Mouse (Mus musculus) heart, postnatal 4 days (tissue): ENCODE results near the gene Rngtt. TPM values are rescaled to one million over a fixed set of nuclear protein-coding genes. Genes with fewer than 3 reads are reported as not detected.
"Not testable (repeated sequence)": the region's sequence is repeated elsewhere in the genome, so short reads cannot be mapped to it uniquely, and the experiment has no call there.

Source experiments
- DNase-seq: peaks from one replicate; pipeline ENCODE4 v3.0.0; 2021
- total RNA-seq, 2 experiments: library from RNA; stranded (reverse); gene quantifications; 2 replicates each; pipeline ENCODE4 v1.2.3; 2021

Gene Rngtt
- total RNA-seq, 2 experiments from 2014 or later = 16.7 to 16.9 TPM

- no peak for DNase-seq
These were observed 136.8 kb downstream of the Rngtt start for GRCm38 (mm10) chr4:33446881-33447280.

- not testable (repeated sequence) for DNase-seq
These were observed 140.2 kb downstream of the Rngtt start for GRCm38 (mm10) chr4:33450356-33450755.

DNA sequence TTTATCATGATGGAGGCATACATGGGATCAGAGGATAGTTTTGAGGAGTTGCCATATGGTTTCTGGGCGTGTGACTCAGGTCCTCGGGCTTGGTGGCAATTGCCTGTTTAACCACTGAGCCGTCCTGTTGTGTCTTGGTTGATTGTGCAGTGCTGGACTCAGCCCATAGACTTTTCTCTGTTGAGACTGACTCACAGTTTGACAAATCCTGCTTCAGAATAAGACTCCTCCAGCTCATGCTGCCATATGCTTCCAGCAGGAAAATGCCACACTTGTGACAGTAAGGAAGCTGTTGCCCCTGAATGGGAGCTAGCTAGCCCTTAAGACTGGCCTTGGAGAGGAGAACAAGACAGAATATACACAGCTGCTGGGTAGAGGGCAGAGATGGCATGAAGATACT is 149.7 kb downstream of the Rngtt start:
- no peak for DNase-seq

- DNase-seq = no peak
These were observed 154.3 kb downstream of the Rngtt start for GRCm38 (mm10) chr4:33464432-33464831.

DNA sequence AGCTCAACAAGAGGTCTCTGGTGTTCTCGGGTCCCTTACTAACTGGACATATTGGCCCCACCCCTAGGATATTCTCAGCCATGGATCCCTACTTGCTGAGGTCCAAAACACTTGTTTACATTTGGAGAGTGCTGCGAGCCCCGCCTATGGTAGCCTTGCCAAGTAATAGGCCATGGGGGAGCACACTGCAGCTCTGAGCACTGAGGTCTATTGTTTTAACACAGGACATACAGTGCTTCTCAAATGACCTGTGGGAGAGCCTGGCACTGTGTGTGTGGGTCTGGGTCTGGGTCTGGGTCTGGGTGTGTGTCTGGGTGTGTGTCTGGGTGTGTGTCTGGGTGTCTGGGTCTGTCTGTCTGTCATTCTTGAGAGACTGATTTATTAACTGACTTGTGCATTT is 155.8 kb downstream of the Rngtt start:
- no peak for DNase-seq

GRCm38 (mm10) chr4:33466970-33467399 is 156.9 kb downstream of the Rngtt start:
- no peak for DNase-seq

- DNase-seq = no peak
These were observed 157.5 kb downstream of the Rngtt start for GRCm38 (mm10) chr4:33467627-33468026.

DNA sequence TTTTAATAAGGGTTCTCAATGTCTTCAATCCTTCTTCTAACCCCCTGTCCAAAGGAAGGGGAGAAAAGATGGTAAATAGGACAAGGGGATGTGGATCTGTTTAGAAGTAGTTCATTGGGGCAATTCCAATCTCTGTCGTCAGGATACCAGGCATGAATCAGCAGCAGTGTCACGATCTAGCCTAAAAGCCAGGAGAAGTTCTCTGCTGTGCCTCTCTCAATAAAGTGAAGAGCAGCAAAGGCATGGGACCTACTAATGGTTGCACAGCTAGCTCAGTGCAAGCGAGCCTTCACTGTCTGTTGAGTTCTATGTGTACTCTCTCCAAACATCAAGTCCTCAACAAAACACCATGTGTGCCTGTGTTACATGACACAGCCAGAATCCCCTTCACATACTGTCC is 158.0 kb downstream of the Rngtt start:
- no peak for DNase-seq

GRCm38 (mm10) chr4:33470671-33471302 is 160.7 kb downstream of the Rngtt start:
- no peak for DNase-seq

GRCm38 (mm10) chr4:33478011-33478785 is 168.1 kb downstream of the Rngtt start:
- no peak for DNase-seq

DNA sequence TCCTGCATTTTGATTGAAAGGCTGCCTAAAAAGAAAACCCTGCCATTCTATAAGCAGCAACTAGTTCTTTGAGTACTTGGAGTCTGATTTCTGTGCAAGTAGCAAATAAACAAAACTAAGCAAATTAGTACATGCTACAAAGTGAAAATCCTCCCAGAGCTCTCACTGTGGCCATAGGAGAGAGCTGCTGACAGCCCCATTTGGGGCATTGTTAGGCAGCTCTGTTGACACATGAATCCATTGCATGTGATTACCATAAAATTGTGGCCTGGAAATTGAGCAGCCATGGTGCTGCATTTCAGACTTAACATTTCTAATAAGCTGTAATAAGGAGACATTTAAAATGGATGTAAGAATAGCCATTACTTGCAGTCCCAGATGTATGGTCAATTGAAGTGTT is 171.6 kb downstream of the Rngtt start:
- DNase-seq = no peak

- DNase-seq = no peak
These were observed 175.9 kb downstream of the Rngtt start for GRCm38 (mm10) chr4:33486050-33486449.

DNA sequence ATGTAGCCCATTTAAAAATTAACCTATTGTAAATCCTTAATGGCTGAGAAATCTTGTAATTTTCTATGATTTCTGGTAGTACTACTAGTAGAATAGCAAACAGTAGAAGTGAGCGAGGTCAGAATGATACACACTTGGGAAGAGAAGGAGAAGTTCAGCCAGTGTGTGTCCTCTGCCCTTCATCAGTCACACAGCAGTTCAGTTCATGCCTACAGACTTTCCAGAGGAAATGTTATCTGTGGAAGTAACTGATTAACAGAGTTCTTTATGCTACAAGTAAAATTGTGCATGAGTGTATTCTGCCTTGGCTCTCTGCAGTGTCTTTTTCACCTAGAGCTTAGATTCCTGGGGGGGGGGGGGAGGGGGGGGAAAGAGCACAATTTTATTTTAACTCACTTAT is 181.0 kb downstream of the Rngtt start:
- no peak for DNase-seq

- DNase-seq = no peak
These were observed 184.3 kb downstream of the Rngtt start for GRCm38 (mm10) chr4:33494377-33494776.

- DNase-seq = no peak
These were observed 186.9 kb downstream of the Rngtt start for GRCm38 (mm10) chr4:33496985-33497384.

GRCm38 (mm10) chr4:33497657-33498056 is 187.5 kb downstream of the Rngtt start:
- DNase-seq = no peak

GRCm38 (mm10) chr4:33498160-33498874 is 188.2 kb downstream of the Rngtt start:
- DNase-seq = no peak

GRCm38 (mm10) chr4:33506638-33507037 is 196.5 kb downstream of the Rngtt start:
- no peak for DNase-seq

GRCm38 (mm10) chr4:33510544-33510943 is 200.4 kb downstream of the Rngtt start:
- peak; percentile 52 for DNase-seq

GRCm38 (mm10) chr4:33513421-33513820 is 203.3 kb downstream of the Rngtt start:
- DNase-seq = no peak

- no peak for DNase-seq
These were observed 204.2 kb downstream of the Rngtt start for GRCm38 (mm10) chr4:33514108-33515000.

- no peak for DNase-seq
These were observed 210.1 kb downstream of the Rngtt start for GRCm38 (mm10) chr4:33520196-33520595.
